Mouse (Mus musculus) megakaryocyte, adult 5-6 weeks (primary cell): ENCODE measurements around the gene Tarbp2. TPM values are rescaled to one million over a fixed set of nuclear protein-coding genes. Genes with fewer than 3 reads are reported as not detected.

Experiments used
- ATAC-seq: 2 replicates; pipeline ENCODE4 v1.8.0; 2016; ENCODE audit warnings: mild to moderate bottlenecking, inconsistent platforms; ENCODE audit not compliant: poor library complexity, severe bottlenecking
- total RNA-seq, 2 experiments: library from RNA; stranded (forward) in 1 of 2; stranded (reverse) in 1 of 2; fragments of 153-499, 151-499 nt in 1 of 2; fragments of 221-1000, 200-1000 nt in 1 of 2; gene quantifications; 2 replicates each; pipeline versions ENCODE4 v1.2.3 to v1.2.4; 2015 to 2017

The Tarbp2 gene
- total RNA-seq, 2 experiments from 2014 or later = 14.1 to 21.2 TPM

DNA sequence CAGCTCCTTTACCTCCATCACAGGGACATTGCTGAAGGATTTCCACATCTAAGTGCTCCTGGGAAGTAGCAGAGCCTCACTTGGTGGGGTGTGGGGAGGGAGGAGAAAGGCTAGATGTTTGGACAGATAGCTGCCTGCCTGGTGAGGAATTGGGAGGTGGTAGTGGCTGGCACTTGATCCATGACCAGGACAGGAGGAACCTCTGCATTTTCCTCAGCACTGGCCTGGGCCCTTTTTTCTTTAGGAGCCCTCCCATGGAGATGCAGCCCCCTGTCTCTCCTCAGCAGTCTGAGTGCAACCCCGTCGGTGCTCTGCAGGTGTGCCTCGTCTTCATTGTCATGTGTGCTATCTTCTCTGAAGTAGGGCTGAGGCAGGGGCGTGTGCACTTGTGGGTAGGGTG lies 3.5 kb downstream of the Tarbp2 start:
- no peak for ATAC-seq

DNA sequence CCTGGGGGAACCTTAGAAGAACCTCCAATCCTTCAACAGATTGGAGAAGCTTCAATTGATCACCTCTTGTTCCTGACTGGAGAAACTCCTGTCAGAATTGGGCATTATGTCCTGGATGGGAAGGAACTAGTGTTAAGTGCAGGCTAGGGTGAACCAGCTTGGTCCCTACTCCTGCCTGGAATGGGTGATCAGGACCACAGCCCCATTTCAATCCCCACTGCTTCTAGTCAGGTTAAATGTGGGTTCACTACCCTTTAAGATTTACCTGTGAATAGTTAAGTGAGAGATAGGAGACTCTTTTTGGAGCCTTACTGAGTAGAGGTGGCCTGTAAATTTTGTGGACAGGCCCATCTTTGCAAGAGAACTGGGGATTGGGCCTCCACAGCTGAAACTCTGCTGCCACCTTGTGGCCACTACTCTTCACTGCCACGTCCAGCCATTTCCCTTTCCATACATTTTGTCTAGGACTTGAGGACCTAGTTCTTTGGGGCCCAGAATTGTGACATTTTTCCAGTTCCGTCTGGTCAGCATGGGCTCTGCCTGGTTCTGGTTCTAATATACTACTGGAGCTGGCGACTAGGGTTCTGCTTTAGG lies 7.0 kb downstream of the Tarbp2 start, which contains the start of gene Npff:
Gene Npff (minus strand): TSS at position 51 of the 594 bp plus-strand sequence.
- ATAC-seq = peak; percentile 90

DNA sequence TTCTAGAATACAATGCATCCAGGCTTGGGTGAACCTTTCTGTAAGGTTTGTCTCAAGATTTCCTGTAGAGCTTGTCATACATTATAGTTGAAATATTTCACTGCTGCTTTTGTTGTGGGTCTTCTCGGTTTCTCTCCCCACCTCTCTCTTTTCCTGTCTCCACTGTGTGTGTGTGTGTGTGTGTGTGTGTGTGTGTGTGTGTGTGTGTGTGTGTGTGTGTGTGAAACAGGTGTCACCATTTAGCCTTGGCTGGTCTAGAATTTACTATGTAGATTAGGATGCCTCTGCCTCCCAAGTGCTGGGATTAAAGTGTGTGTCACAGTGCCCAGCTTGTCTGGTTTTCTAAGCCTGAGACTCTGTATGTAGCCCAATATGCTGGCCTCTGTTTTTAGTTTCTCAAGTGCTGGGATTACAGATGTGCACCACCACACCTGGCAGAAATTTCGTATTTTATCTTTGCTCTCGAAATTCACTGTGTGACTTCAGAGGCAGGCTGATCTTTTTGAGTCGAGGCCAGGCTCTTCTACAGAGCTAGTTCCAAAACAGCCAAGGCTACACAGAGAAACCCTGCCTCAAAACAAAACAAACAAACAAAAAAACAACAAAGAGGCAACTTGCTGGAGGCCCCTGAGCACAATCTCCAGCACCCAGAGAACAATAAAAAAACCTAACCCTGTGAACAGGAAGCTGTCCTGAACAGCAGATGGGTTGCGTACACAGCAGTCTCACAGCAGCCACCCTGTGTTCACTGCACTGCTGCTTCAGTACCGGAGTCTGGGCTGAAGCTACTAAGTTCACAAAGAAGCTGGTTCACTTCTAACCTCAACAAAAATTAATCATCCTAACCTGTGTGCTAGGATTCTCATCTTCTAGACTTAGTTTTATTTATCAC lies 8.4 kb downstream of the Tarbp2 start:
- ATAC-seq = no peak

DNA sequence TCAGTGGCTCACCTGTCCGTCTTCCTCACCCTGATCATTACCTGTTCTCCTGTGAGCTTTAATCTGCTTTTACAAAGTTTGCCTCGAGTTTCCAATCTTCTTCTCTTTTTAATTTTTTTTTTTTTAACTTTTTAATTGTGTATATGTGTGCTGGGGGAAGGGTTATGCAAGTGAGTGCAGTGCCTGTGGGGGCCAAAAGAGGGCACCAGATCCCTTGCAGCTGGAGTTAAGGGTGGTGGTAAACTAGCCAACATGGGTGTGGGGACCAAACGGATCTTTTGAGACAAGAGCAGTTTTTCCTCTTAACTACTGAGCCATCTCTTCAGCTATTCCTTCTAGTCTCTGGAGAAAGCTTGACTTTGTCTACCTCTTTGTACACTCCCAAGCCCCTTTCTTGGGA lies 9.9 kb downstream of the Tarbp2 start:
- ATAC-seq = no peak

DNA sequence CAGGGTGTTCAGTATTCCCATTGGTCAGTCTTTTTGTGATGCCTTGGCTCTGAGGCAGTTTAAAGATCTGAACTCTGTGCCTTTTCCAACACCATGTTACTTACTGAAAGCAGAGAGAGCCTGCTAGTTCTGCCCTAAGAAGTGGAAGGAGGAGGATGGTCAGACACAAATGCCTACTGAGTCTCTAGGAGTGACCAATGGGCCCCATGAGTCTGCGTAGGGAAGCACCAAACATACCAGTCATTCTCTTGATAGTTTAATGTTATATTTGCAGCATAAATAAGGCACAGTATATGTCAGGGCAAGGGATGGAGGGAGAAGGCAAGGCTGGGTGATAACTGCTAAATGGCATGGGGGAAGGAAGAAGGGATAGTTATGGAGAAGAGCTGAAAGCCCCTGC lies 10.4 kb downstream of the Tarbp2 start:
- no peak for ATAC-seq

DNA sequence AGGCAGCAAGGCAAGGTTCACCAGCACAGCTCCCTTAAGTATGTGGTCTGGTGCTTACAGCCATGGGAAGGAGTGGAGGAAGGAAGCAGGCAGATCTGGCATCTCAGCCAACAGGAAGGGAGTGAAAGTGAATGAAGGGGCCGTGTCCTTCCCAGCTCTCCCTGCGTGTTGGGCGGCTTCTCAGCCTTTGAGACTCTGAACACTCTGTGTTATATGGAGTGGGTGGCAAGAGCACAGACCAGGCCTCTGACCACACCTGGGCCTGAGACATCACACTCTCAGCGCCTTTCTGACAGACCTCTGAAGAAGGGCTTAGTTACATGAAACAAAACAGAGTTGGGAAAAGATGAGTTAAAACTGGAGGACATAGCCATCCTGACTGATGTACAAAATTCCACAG lies 12.6 kb downstream of the Tarbp2 start:
- no peak for ATAC-seq

DNA sequence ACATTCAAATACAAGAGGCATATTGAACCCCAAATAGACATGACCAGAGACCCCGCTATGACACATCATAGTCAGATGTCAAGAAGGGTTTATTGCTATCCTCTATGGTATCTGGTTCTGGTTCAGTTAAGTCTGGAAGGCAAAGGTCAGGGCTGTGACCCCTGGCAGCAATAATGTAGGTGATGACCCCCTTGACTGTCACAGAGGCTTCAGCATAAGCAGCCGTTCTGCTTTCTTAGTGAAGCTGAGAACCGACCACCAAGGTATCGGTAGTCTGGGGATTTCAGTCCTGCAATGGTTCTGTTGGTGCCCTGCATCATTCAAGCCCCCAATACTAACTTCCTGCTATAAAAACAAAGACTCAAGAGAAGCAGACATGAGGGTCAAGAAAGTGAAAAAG lies 13.6 kb downstream of the Tarbp2 start:
- ATAC-seq = no peak

DNA sequence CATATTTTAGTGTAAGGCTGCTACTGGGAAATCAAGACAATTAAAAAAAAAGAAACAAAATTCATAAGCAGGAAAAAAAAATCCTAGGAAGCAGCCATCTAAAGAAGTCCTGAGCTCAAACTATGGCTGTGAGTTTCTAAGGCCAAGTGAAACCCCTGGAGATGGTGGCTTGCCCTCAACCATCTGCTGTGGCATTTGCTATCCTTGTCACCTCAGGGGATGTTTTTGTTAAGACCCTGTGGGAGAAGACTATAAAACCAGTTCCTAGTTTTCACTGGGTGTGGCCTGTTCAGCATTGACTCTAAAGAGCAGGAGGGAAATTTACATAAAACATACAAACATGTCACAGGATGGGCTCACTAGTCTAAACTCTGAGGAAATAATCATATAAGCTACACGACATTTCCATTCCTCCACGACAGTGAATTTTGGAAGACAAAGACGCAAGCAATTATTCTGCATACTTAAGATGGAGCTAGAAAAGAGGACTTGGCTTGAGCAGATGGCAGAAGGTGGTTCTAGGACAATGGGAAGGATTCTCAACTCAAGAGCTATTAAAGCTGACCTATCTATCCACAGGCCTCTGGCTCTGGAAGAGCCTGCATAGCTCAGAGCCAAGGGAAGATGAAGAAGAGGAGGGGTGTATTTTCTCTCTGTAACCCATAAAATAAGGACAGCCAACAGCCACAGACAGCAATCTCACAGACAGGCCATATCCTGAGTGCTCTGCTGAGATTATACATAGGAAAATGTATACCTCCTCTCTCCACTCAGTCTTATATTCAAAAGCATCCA lies 14.3 kb downstream of the Tarbp2 start:
- no peak for ATAC-seq

DNA sequence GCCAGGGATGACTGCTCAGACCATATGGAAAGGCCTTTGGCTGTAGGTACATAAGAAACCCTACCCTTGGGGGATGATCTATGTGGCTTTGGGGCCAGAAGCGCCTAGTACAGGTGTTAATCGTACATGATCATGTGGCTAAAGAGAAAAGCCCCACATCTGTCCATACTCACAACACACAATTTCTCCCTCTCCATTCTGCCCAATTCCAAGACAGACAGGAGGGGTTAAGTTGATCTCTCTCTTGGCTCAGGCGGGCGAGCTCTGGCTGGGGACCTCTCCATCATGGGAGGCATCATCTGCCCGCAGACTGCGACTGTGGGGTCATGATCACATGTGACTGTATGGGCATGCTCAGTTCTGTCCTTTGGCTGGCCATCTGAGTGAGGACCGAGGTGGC lies 15.9 kb downstream of the Tarbp2 start:
- no peak for ATAC-seq

DNA sequence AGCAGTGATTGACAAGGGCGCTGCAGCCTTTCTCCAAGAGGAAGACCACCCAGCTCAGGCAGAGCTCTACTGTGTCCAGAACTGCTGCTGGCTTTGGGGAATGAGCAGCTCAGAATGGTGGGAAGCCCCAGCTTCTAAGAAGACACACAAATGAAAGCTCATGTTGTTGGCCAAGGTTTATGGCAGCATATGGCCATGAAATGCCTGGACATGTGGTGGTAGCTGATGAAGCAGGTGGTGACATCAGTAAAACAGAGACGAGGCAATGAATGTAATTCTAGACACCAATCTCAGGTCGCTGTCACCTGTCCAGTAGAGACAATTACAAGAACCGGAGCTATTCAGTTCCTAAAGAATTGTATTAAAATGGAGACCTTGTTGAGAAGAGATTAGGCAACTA lies 26.8 kb downstream of the Tarbp2 start:
- no peak for ATAC-seq

DNA sequence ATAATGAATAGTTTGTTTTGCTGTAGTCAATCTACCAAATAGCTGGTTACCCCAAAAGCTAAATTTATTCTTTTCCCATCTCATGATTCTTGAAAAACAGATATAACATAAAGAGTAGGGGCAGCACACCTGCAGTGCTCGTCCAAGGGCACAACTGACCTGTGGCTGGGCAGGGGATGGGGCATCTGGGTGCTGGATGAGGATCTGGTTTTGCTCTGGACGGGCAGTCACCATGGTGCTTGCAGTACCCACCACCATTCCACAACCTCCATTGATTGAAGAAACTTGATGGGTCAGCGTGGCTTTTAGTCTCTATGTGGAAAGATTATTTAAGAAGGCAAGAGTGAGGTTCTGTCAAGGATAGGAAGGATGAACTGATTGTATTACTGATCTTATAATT lies 28.3 kb downstream of the Tarbp2 start:
- ATAC-seq = no peak

DNA sequence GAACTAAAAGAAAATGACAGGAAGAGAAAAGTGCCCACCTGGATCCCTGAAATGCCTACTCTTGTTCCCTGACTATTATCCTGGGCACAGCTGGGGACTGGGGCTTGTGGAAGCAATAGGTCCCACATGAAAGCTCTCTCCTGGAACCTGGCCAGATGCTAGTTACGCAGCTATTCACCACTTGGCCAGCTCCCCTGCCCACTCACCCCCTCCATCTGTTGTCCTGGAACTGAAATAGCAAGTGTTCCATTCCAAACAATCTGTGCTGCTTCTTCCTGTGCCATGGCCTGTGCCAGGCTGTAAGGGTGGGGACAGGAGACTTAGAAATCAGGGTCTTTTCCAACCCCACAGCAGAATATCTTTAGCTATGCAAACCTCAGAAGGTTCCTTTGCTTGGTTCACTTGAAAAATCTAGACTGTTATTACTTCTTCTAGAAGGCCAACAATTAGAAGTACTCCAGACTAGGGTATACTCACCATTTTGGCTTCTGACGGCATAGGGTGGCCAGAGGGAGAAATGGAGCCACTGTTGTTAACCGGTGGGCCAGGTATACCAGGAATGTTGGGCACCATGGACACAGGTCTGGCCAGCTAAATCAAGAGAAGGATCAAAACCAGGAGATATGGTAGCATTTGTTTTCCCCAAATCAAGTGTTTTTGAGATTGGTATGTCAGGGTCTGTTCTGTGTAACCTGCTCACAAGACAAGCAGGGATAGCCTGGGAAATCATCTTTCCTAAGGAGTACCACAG lies 28.9 kb downstream of the Tarbp2 start:
- no peak for ATAC-seq

DNA sequence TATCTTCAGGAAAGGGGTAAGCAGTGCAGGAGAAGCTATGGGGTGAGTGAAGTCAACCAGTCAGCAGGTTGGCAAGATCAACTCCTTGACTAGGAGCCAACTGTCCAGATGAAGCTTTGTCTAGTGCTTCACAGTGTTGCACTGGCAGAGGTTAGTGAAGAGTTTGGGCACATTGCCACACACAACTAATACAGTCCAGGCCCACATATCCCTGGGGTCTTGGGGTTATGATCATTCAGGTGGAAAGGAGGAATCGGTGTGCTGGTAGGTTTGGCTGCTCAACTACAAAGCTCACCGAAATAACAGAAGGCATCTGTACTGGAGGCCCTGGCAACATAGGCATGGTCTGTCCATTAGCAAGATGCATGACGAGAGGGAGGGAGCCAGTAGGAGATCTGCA lies 29.5 kb downstream of the Tarbp2 start:
- no peak for ATAC-seq

DNA sequence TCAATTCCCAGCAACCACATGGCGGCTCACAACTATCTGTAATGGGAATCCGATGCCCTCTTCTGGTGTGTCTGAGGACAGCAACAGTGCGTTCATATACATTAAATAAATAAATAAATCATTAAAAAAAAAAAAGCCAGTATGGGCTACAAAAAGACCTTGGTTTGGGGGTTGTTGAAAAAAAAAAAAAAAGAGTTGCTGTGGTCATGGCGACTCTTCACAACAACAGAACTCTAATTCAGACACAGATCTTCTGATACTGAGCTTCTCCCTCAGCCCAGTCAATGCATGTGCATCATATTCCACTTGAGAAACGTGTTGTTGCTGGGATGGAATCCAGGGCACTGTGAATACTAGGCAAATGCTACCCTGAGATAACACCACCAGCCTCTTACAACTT lies 34.6 kb downstream of the Tarbp2 start:
- no peak for ATAC-seq

DNA sequence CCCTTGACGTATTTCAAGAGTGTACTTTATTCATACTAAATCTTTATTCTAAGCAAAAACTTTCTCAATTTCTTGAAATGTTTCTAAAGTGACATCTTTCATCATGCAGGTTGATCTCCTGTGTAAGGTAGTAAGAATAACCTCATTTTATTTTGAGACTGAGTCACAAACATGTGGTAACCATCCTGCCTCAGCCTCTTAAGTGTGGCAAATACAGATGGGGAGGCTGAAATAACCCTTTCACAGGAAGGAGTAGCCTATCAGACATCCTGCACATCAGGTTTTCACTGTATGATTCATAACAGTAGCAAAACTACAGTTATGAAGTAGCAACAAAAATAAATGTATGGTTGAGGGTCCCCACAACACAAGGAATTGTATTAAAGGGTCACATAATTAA lies 37.6 kb downstream of the Tarbp2 start:
- no peak for ATAC-seq

DNA sequence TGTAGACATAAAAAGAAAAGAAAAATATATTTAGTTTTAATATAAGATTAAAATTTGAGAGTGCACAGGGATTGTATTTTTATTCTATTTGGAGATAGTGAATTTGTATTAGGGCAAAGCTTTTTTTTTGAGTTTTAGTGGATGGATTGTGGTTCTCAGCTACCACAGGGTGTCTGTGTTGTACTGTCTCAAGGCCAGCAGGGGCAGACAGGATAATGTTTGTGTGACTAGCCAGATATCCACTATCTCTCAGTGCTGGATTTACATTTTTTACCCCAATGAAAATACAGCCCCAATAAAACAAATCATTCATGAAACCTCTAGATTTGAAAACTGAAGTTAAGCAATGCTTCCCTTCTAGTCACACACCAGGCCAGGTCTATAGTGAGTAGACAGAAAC lies 39.6 kb downstream of the Tarbp2 start:
- no peak for ATAC-seq

DNA sequence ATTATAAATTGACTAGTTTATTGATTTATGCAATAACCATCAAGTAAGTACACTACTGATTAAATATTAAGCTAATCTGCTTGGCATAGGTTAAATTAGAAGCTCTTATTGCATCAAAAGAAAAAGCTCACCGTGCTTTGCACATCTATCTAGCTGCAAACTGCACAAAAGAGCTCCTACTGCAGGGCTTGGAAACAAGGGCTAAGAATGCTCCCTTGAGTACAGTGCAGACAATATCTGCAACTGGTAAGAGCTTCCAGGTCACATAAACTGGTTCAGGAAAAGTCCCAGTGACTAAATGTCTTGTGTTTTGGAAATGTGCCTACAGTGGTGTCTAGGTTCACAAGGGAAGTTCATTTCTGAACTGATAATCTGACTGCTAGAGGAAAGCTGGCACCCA lies 44.5 kb downstream of the Tarbp2 start:
- ATAC-seq = no peak

DNA sequence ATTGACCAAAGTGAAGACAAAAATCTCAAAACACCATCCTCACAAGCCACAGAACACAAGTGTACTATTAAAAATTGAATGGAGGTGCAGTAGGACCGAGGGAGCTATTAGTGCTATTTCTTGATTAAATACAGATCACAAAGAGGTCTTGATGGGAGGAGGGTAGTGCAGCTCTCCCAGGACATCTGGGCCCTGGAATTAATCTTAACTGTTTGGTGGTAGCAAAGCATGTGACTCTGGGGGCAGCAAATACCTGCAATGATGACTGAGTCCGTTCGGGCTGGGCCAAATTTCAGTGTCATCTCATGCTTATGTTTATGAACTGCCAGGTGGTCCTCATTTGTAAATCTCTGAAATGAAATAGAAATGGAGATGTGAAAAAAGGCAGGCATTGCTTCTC lies 45.1 kb downstream of the Tarbp2 start:
- no peak for ATAC-seq

DNA sequence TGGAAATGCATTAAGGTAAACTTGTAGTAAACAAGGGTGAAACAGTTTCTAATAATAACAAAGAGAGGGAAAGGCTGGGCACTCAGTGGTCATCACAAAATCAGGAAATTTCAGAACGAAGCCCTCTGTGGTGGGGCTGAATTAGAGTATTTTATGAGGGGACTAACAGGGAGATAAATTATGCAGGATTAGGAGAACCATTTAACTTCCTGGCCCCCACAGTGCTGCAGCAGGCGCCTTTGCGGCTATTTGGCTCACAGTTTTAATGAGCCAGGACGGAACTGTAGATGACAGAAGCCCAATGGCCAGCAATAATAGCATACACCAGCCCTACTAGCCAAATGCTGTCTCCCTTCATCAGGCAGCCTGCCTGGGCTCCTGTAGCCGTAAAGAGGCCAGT lies 45.7 kb downstream of the Tarbp2 start:
- ATAC-seq = no peak

DNA sequence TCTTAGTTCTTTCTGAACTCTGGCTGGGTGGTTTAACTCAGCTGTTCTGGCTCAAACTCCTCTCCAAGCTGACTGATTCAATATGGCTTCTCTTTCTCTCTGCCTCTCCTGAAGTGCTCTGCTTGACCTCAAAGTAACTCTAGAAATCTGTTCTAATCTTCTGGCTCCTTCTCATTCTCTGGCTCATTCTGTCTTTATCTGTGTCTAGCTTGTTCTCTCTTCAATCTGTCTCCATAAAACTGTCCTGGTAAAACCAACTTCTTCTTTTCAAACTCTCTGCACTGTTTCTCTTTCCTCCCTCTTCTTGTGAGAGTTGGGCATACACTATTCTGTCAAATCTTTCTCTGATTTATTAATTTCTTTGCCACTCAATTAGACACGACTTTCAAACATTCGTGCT lies 49.9 kb downstream of the Tarbp2 start:
- no peak for ATAC-seq

DNA sequence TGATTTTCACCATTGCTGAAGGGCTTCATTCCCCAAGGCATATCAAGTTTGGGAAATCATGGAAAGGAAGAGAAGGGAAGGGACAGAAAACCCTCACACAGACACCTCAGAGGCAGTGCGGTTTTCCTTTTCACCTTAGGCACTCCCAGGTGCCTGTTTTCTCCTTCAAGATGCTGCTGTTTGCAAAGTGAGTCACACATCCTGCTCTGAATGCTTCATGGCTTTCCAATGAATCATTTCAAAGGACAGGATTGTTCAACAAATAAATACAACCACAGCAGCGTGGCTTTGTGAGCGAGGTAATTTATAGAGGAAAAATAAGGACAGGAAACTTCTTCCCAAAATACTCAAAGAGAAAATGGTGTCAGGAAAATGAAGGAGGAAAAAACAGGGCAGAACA lies 54.1 kb downstream of the Tarbp2 start:
- no peak for ATAC-seq
